Mouse (Mus musculus) T-helper 2 cell (primary cell): ENCODE data around the gene Olfr1416.

Experiments used
- in situ Hi-C: fragments of 300-600 bp; cut with MboI, MseI; formaldehyde crosslinking; loops from one replicate; pipeline ENCODE4 v1.15.1; 2025; ENCODE audit warnings: high pct_unique_total_duplicates

Olfr1416 gene

GRCm38 (mm10) chr1:92432791-92433190 is 52.1 kb downstream of the Olfr1416 start:
- in situ Hi-C loops: no loop called here

DNA sequence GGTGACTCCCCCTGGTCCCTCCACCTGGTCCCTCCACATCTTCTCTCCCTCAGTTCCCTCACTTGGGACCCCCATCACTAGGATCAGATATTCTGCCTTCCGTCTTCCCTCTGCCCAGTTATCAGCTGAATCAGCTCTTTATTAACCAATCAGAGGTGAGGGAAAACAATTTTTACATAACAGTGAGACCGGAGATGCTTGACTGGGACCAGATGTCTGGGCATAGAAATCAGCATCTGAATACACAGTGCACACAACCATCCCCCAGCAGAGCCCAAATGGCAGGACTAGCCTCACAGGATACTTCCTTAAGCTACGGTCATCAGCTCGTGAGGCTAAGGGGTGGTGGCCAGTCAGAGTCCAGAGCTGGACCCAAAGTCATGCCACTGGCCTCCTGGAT is 52.8 kb downstream of the Olfr1416 start:
- in situ Hi-C loops: no loop called here

DNA sequence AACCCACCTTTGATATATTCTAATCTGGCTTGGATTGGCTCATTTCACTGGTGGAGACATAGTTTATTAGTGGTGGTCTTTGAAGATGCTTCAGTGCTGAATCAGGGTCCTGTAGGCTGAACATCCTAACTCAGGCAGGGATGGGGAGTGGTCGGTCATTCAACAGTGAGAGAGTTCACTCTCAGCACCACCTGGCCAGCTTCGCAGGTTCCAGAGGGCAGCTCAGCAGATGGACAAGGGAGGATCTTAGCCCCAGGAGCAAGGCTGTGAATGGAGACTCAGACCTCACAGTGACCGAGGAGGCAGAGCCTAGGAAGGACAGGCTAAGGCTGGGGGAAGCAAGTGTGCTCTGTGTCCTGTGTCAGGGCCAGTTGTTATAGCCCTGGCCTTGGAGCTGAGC is 53.5 kb downstream of the Olfr1416 start:
- in situ Hi-C loops: no loop called here

GRCm38 (mm10) chr1:92430991-92431390 is 53.9 kb downstream of the Olfr1416 start:
- in situ Hi-C loops: no loop called here
